Mouse (Mus musculus) heart, adult 2 months (tissue): ENCODE measurements around the gene Dgkb.

Source experiments
- CTCF ChIP-seq: fragments of 200-600 bp; IDR thresholded peaks from 2 replicates; pipeline ENCODE4 v1.8.1; 2022; ENCODE audit warnings: antibody characterized with exemption, mild to moderate bottlenecking, moderate library complexity
- EP300 ChIP-seq: fragments of 200-500 bp; IDR thresholded peaks from 2 replicates; pipeline ENCODE4 v1.6.1; 2011; ENCODE audit warnings: low read depth, low read length, control low read depth; ENCODE audit not compliant: insufficient read depth

- TF ChIP-seq CTCF = no peak
- no peak for TF ChIP-seq EP300
Measured at GRCm38 (mm10) chr12:38468605-38469004, 651.1 kb downstream of the Dgkb start.
